Mouse (Mus musculus): ENCODE data around the gene E2f8. TPM values are rescaled to one million over a fixed set of nuclear protein-coding genes. Genes with fewer than 3 reads are reported as not detected.

E2f8 gene
- polyA plus RNA-seq, 1 experiment from 2014 or later = 22.3 TPM

DNA sequence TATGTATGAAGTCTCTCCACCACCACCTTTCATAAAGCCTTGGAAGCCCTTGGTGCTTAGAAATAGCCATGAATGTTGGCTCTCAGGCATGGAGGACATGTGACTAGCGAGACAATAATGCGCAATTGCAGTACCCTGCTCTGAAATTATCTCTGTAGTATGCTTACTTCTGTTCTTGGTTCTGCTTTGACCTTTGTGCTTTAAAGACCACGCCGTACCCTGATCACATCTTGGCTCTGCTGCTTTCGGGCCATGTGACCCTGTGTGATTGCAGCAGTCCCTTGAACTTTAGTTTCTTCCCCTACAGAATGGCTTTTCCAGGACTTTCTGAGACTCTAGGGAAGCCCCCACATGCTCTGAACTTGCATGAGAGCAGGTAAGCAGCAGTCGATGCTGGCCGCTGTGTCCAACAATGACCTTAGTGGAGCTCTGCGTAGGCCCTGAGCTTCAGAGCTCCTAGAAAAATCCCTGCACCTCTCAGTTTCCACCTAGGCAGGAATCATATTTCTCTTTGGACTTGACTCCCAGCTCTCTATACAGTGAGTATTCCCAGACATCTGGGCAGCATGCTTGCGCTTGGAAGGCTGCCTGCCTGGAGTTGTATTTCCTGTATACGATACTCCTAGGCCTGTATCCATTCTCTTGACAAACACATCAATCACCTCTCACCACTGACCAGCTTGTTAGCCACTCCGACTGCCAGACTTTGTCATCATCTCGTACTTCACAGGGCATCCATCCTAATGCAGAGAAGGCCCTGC lies 36.0 kb downstream of the E2f8 start:
- Histone ChIP-seq H3K9me3 (no peaks in the 10 kb centered on the region), H3K27ac (no peak overlapping the region), H3K36me3 (no peaks in the 10 kb centered on the region), H3K4me3 (replicated peaks) (no peak overlapping the region), H3K9ac (no peak overlapping the region), H3K4me1 (replicated peaks) (0 out of 2 replicates have a peak, but pooled peaks cover 2% of the 10 kb centered on the region), H3K4me2 (replicated peaks) (no peak overlapping the region), H3K27me3 (replicated peaks) (no peaks in the 10 kb centered on the region)
- peak; percentile 86 for ATAC-seq
- 64% methylated on average over 12 of the region's 12 CpGs for WGBS

- ATAC-seq = no peak
- 0 out of 2 replicates have a peak, but pooled peaks cover 2% of the 10 kb centered on the region for H3K4me1 ChIP-seq (replicated peaks)
- no peak overlapping the region for H3K9ac ChIP-seq
- H3K9me3 ChIP-seq = no peaks in the 10 kb centered on the region
- H3K27me3 ChIP-seq (replicated peaks) = no peaks in the 10 kb centered on the region
- H3K4me2 ChIP-seq (replicated peaks) = no peak overlapping the region
- H3K36me3 ChIP-seq = no peaks in the 10 kb centered on the region
- no peak overlapping the region for H3K4me3 ChIP-seq (replicated peaks)
- 85% methylated on average over 5 of the region's 5 CpGs for WGBS
- no peak overlapping the region for H3K27ac ChIP-seq
Measured at GRCm38 (mm10) chr7:48843541-48843940, 37.9 kb downstream of the E2f8 start.

GRCm38 (mm10) chr7:48842353-48842752 lies 39.0 kb downstream of the E2f8 start:
- no peak for ATAC-seq
- H3K4me3 ChIP-seq (replicated peaks) = no peak overlapping the region
- H3K27me3 ChIP-seq (replicated peaks) = no peaks in the 10 kb centered on the region
- 61% methylated on average over 3 of the region's 3 CpGs for WGBS
- no peaks in the 10 kb centered on the region for H3K9me3 ChIP-seq
- H3K9ac ChIP-seq = no peak overlapping the region
- 0 out of 2 replicates have a peak, but pooled peaks cover 2% of the 10 kb centered on the region for H3K4me1 ChIP-seq (replicated peaks)
- H3K27ac ChIP-seq = no peak overlapping the region
- H3K4me2 ChIP-seq (replicated peaks) = no peak overlapping the region
- no peaks in the 10 kb centered on the region for H3K36me3 ChIP-seq

- Histone ChIP-seq H3K9me3 (no peaks in the 10 kb centered on the region), H3K4me3 (replicated peaks) (no peak overlapping the region), H3K4me2 (replicated peaks) (no peak overlapping the region), H3K27ac (no peak overlapping the region), H3K27me3 (replicated peaks) (no peaks in the 10 kb centered on the region), H3K9ac (no peak overlapping the region), H3K4me1 (replicated peaks) (0 out of 2 replicates have a peak, but pooled peaks cover 2% of the 10 kb centered on the region), H3K36me3 (no peaks in the 10 kb centered on the region)
- WGBS = 72% methylated on average over 4 of the region's 4 CpGs
- ATAC-seq = no peak
Measured at GRCm38 (mm10) chr7:48841538-48841937, 39.9 kb downstream of the E2f8 start.

GRCm38 (mm10) chr7:48840545-48840944 lies 40.9 kb downstream of the E2f8 start:
- H3K9me3 ChIP-seq = no peaks in the 10 kb centered on the region
- 0 out of 2 replicates have a peak, but pooled peaks cover 2% of the 10 kb centered on the region for H3K4me1 ChIP-seq (replicated peaks)
- no peak overlapping the region for H3K9ac ChIP-seq
- H3K27ac ChIP-seq = no peak overlapping the region
- H3K4me2 ChIP-seq (replicated peaks) = no peak overlapping the region
- H3K4me3 ChIP-seq (replicated peaks) = no peak overlapping the region
- WGBS = 45% methylated on average over 2 of the region's 2 CpGs
- ATAC-seq = no peak
- no peaks in the 10 kb centered on the region for H3K36me3 ChIP-seq
- no peaks in the 10 kb centered on the region for H3K27me3 ChIP-seq (replicated peaks)

GRCm38 (mm10) chr7:48838434-48838833 lies 43.0 kb downstream of the E2f8 start:
- WGBS = 72% methylated on average over 2 of the region's 2 CpGs

DNA sequence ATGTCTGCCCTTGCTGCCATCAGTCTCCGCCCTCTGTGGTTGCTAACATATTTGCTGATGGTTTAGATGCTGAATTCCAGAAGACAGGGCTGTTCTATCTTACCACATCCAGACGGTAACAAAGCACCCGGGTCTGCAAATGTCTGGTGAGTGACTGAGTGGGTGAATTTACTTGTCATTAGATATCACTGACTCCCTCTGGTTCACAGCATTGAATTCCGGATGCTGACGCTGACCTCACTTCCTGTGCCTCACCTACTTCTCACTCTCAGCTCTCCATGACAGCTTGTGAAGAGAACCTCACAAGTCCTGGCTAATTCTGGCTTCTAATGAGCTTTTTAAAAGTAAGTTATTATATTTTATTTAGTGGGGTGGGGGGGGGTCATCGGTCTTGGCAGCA lies 44.4 kb downstream of the E2f8 start:
- no peaks in the 10 kb centered on the region for H3K27me3 ChIP-seq (replicated peaks)
- H3K36me3 ChIP-seq = no peaks in the 10 kb centered on the region
- 0 out of 2 replicates have a peak, but pooled peaks cover 2% of the 10 kb centered on the region for H3K4me1 ChIP-seq (replicated peaks)
- 71% methylated on average over 6 of the region's 6 CpGs for WGBS
- no peak overlapping the region for H3K4me2 ChIP-seq (replicated peaks)
- H3K27ac ChIP-seq = no peak overlapping the region
- no peak overlapping the region for H3K4me3 ChIP-seq (replicated peaks)
- H3K9ac ChIP-seq = no peak overlapping the region
- ATAC-seq = no peak
- H3K9me3 ChIP-seq = no peaks in the 10 kb centered on the region

More at GRCm38 (mm10) chr7:48838434-48838833, 43.0 kb downstream of the E2f8 start:
- Histone ChIP-seq H3K9me3 (no peaks in the 10 kb centered on the region), H3K9ac (no peak overlapping the region), H3K27me3 (replicated peaks) (no peaks in the 10 kb centered on the region), H3K27ac (no peak overlapping the region), H3K4me2 (replicated peaks) (no peak overlapping the region), H3K4me1 (replicated peaks) (0 out of 2 replicates have a peak, but pooled peaks cover 2% of the 10 kb centered on the region), H3K4me3 (replicated peaks) (no peak overlapping the region), H3K36me3 (no peaks in the 10 kb centered on the region)
- ATAC-seq = no peak

GRCm38 (mm10) chr7:48834989-48835626 lies 46.3 kb downstream of the E2f8 start:
- H3K36me3 ChIP-seq = no peaks in the 10 kb centered on the region
- H3K9me3 ChIP-seq = no peaks in the 10 kb centered on the region
- no peak overlapping the region for H3K27ac ChIP-seq
- H3K9ac ChIP-seq = no peak overlapping the region
- no peak for ATAC-seq
- 78% methylated on average over 12 of the region's 12 CpGs for WGBS
- no peaks in the 10 kb centered on the region for H3K27me3 ChIP-seq (replicated peaks)
- H3K4me2 ChIP-seq (replicated peaks) = no peak overlapping the region
- no peak overlapping the region for H3K4me3 ChIP-seq (replicated peaks)
- H3K4me1 ChIP-seq (replicated peaks) = no peaks in the 10 kb centered on the region

- H3K4me1 ChIP-seq (replicated peaks) = no peaks in the 10 kb centered on the region
- no peak overlapping the region for H3K9ac ChIP-seq
- H3K4me3 ChIP-seq (replicated peaks) = no peak overlapping the region
- H3K9me3 ChIP-seq = no peaks in the 10 kb centered on the region
- H3K27ac ChIP-seq = no peak overlapping the region
- 73% methylated on average over 4 of the region's 4 CpGs for WGBS
- H3K27me3 ChIP-seq (replicated peaks) = no peaks in the 10 kb centered on the region
- no peaks in the 10 kb centered on the region for H3K36me3 ChIP-seq
- no peak for ATAC-seq
- H3K4me2 ChIP-seq (replicated peaks) = no peak overlapping the region
Measured at GRCm38 (mm10) chr7:48834371-48834970, 46.9 kb downstream of the E2f8 start.

DNA sequence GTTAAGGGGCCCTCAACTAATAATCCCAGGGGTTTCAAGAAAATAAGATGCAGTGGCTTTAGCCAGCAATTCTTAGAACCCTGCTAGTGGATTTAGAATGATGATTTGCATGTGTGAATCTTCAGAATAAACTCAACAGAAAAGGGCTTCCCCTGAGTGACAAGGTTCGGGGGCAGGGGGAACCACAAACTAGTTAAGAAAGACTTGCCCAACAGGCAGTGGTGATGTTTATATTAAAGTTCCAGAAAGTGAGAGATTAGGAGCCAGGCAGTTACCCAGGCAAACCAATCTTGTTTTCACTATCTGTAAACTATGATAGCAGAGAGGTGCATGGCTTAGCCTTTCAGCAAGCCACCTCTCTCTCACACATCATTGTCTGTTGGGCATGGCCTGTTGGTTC lies 48.7 kb downstream of the E2f8 start:
- H3K27ac ChIP-seq = no peak overlapping the region

GRCm38 (mm10) chr7:48830395-48830794 lies 51.0 kb downstream of the E2f8 start:
- no peak overlapping the region for H3K4me2 ChIP-seq (replicated peaks)
- H3K9ac ChIP-seq = no peak overlapping the region
- no peaks in the 10 kb centered on the region for H3K4me1 ChIP-seq (replicated peaks)
- H3K9me3 ChIP-seq = no peaks in the 10 kb centered on the region
- no peak for ATAC-seq
- no peak overlapping the region for H3K27ac ChIP-seq
- H3K27me3 ChIP-seq (replicated peaks) = no peaks in the 10 kb centered on the region
- WGBS = 26% methylated on average over 2 of the region's 2 CpGs
- H3K4me3 ChIP-seq (replicated peaks) = no peak overlapping the region
- H3K36me3 ChIP-seq = peaks cover 16% of the 10 kb centered on the region

More for the DNA sequence above, 48.7 kb downstream of the E2f8 start:
- Histone ChIP-seq H3K27me3 (replicated peaks) (no peaks in the 10 kb centered on the region), H3K36me3 (peaks cover under 1% of the 10 kb centered on the region; the same call in 1 of the 2 replicates), H3K4me1 (replicated peaks) (no peaks in the 10 kb centered on the region), H3K9me3 (no peaks in the 10 kb centered on the region), H3K9ac (no peak overlapping the region), H3K4me3 (replicated peaks) (no peak overlapping the region), H3K4me2 (replicated peaks) (no peak overlapping the region)
- ATAC-seq = no peak
- WGBS = 55% methylated on average over 1 of the region's 1 CpGs

DNA sequence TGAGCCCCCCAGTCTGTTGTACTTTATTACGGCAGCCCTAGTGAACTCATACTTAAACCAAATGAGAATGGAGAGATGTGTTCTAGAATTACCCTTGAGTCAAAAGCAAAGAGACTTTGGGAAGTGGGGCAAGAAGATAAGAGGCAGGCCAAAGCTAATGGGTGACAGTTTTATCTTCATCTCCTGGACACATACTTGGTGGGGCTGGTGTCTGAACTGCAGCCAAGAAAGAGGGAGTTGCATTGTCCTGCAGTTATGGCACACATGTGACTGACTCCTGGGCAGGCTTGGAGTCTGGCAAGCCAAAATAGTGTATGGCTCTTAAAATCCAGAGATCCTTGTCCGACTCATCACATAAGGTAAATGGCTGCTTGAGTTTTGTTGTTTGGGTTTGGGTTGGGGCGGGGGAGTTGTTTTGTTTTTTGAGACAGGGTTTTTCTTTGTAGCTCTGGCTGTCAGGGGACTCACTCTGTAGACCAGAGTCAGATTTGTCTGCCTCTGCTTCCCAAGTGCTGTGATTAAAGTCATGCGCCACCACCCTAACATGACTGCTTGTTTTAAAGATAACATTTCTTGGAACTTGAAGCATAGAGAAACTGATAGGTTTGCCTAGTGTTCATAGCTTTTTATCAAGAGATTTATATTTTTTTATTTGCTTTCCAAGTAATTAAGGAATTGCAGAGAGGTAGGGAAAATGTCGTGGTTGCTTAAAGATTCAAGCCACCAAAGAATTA lies 52.1 kb downstream of the E2f8 start:
- no peak overlapping the region for H3K9ac ChIP-seq
- no peaks in the 10 kb centered on the region for H3K4me1 ChIP-seq (replicated peaks)
- no peaks in the 10 kb centered on the region for H3K9me3 ChIP-seq
- 80% methylated on average over 5 of the region's 5 CpGs for WGBS
- ATAC-seq = no peak
- H3K27me3 ChIP-seq (replicated peaks) = no peaks in the 10 kb centered on the region
- H3K4me3 ChIP-seq (replicated peaks) = no peak overlapping the region
- H3K4me2 ChIP-seq (replicated peaks) = no peak overlapping the region
- H3K27ac ChIP-seq = no peak overlapping the region
- H3K36me3 ChIP-seq = peaks cover 22% of the 10 kb centered on the region

All from intestine, embryonic 15.5 days (tissue).